Mouse (Mus musculus) cerebral cortex, adult 2 months (tissue): ENCODE results near the gene Ltbr.

Source experiments
- WGBS: fragments of 180-500 bp; shearing (Covaris S2); methylation state at CpG from one replicate; pipeline ENCODE4 v1.1.7; 2018; 5-methylcytosine and 5-hydroxymethylcytosine counted together

Ltbr gene

GRCm38 (mm10) chr6:125312171-125312570 lies 1.5 kb downstream of the Ltbr start:
- WGBS, result 87% methylated on average over 9 of the region's 9 CpGs

GRCm38 (mm10) chr6:125309406-125309805 lies 4.3 kb downstream of the Ltbr start:
- 84% methylated on average over 5 of the region's 5 CpGs for WGBS

- WGBS, result 48% methylated on average over 13 of the region's 13 CpGs
These were observed 4.8 kb downstream of the Ltbr start for GRCm38 (mm10) chr6:125308921-125309320.

- 91% methylated on average over 5 of the region's 5 CpGs for WGBS
These were observed 6.6 kb downstream of the Ltbr start for GRCm38 (mm10) chr6:125307091-125307490.

- 84% methylated on average over 6 of the region's 6 CpGs for WGBS
These were observed 8.2 kb downstream of the Ltbr start for GRCm38 (mm10) chr6:125305465-125305864.

GRCm38 (mm10) chr6:125304408-125304807 lies 9.3 kb downstream of the Ltbr start:
- WGBS, result 86% methylated on average over 7 of the region's 7 CpGs

- WGBS, result 80% methylated on average over 4 of the region's 4 CpGs
These were observed 10.4 kb downstream of the Ltbr start for GRCm38 (mm10) chr6:125303242-125303641.

- WGBS, result 80% methylated on average over 24 of the region's 24 CpGs
These were observed 11.3 kb downstream of the Ltbr start for GRCm38 (mm10) chr6:125302231-125302982.

- WGBS, result 78% methylated on average over 1 of the region's 1 CpGs
These were observed 12.7 kb downstream of the Ltbr start for GRCm38 (mm10) chr6:125300982-125301381.

- WGBS, result 77% methylated on average over 5 of the region's 5 CpGs
These were observed 16.4 kb downstream of the Ltbr start for GRCm38 (mm10) chr6:125297149-125297820.

- 89% methylated on average over 4 of the region's 4 CpGs for WGBS
These were observed 19.6 kb downstream of the Ltbr start for GRCm38 (mm10) chr6:125294049-125294448.

GRCm38 (mm10) chr6:125292256-125292655 lies 21.4 kb downstream of the Ltbr start:
- 91% methylated on average over 7 of the region's 7 CpGs for WGBS

GRCm38 (mm10) chr6:125291329-125291728 lies 22.4 kb downstream of the Ltbr start:
- 53% methylated on average over 4 of the region's 4 CpGs for WGBS

GRCm38 (mm10) chr6:125288730-125289129 lies 25.0 kb downstream of the Ltbr start:
- 76% methylated on average over 5 of the region's 5 CpGs for WGBS

- 62% methylated on average over 4 of the region's 4 CpGs for WGBS
These were observed 26.7 kb downstream of the Ltbr start for GRCm38 (mm10) chr6:125286944-125287343.

GRCm38 (mm10) chr6:125285890-125286289 lies 27.8 kb downstream of the Ltbr start, which contains the start of gene Tuba3a:
TSS of gene Tuba3a (minus strand) at chr6:125286042.
- 97% methylated on average over 22 of the region's 22 CpGs for WGBS

- 95% methylated on average over 7 of the region's 7 CpGs for WGBS
These were observed 28.9 kb downstream of the Ltbr start for GRCm38 (mm10) chr6:125284751-125285150.

GRCm38 (mm10) chr6:125284250-125284649 lies 29.4 kb downstream of the Ltbr start:
- 50% methylated on average over 8 of the region's 8 CpGs for WGBS

- 86% methylated on average over 13 of the region's 13 CpGs for WGBS
These were observed 31.0 kb downstream of the Ltbr start for GRCm38 (mm10) chr6:125282721-125283120.

- 68% methylated on average over 8 of the region's 8 CpGs for WGBS
These were observed 34.0 kb downstream of the Ltbr start for GRCm38 (mm10) chr6:125279729-125280128.

- WGBS, result 52% methylated on average over 15 of the region's 15 CpGs
These were observed 38.7 kb downstream of the Ltbr start for GRCm38 (mm10) chr6:125274841-125275563.

- 77% methylated on average over 10 of the region's 10 CpGs for WGBS
These were observed 41.4 kb downstream of the Ltbr start for GRCm38 (mm10) chr6:125272228-125272785.
